Mouse (Mus musculus) neural tube, embryonic 14.5 days (tissue): ENCODE measurements around the gene Zbtb45. TPM values are rescaled to one million over a fixed set of nuclear protein-coding genes. Genes with fewer than 3 reads are reported as not detected.
A peak's percentile ranks its signal among the peaks of the same experiment; 100 is the strongest.

Experiments
- ATAC-seq: fragments of 200-750 bp; cut with Nextera tagmentation; 2 replicates; pipeline ENCODE4 v1.8.0; 2017; ENCODE audit warnings: low read depth, mild to moderate bottlenecking, moderate TSS enrichment, moderate library complexity
- H3K27ac ChIP-seq: fragments of 300-500 bp; sonication (generic); 2 replicates; pipeline ENCODE4 v1.5.1; 2014; ENCODE audit warnings: low read depth, mild to moderate bottlenecking, control low read depth, low read length, moderate library complexity, mixed read lengths
- H3K27me3 ChIP-seq: fragments of 300-500 bp; sonication (generic); 2 replicates; pipeline ENCODE4 v1.6.1; 2014; ENCODE audit warnings: low read length; ENCODE audit not compliant: control insufficient read depth, insufficient read depth
- H3K36me3 ChIP-seq: fragments of 300-500 bp; sonication (generic); 2 replicates; pipeline ENCODE4 v1.6.1; 2014; ENCODE audit warnings: low read length, mixed read lengths; ENCODE audit not compliant: control insufficient read depth, insufficient read depth
- H3K4me1 ChIP-seq: fragments of 300-500 bp; sonication (generic); 2 replicates; pipeline ENCODE4 v1.6.1; 2014; ENCODE audit warnings: low read length; ENCODE audit not compliant: control insufficient read depth, insufficient read depth
- H3K4me2 ChIP-seq: fragments of 300-500 bp; sonication (generic); 2 replicates; pipeline ENCODE4 v1.6.1; 2014; ENCODE audit warnings: mild to moderate bottlenecking, low read depth, low read length, control low read depth
- H3K4me3 ChIP-seq: fragments of 300-500 bp; sonication (generic); 2 replicates; pipeline ENCODE4 v1.5.1; 2014; ENCODE audit warnings: low read depth, low read length, control low read depth, mixed read lengths
- H3K9ac ChIP-seq: fragments of 300-500 bp; sonication (generic); replicated peaks from 2 replicates; pipeline ENCODE4 v1.6.1; 2014; ENCODE audit warnings: low read depth, mild to moderate bottlenecking, control low read depth, low read length, mixed read lengths
- H3K9me3 ChIP-seq: fragments of 300-500 bp; sonication (generic); 2 replicates; pipeline ENCODE4 v1.6.1; 2016; ENCODE audit warnings: low read length; ENCODE audit not compliant: control insufficient read depth
- WGBS: fragments of 180-500 bp; shearing (Covaris S2); extraction: QIAGEN DNeasy Blood & Tissue Kit; methylation state at CpG from one replicate; pipeline ENCODE4 v1.1.7; 2014; 5-methylcytosine and 5-hydroxymethylcytosine counted together
- polyA plus RNA-seq: library from polyadenylated mRNA; unstranded; fragments of >200 nt; fragmentation: Nextera tagmentation; extraction: Ambion mirVana; gene quantifications from 2 replicates; pipeline ENCODE4 v1.2.1, GENCODE M21; 2014

Zbtb45 gene
- polyA plus RNA-seq, 1 experiment from 2014 or later = 36.0 TPM

GRCm38 (mm10) chr7:13028986-13029385 is 19.2 kb upstream of the Zbtb45 start:
- WGBS = 92% methylated on average over 4 of the region's 4 CpGs
- Histone ChIP-seq H3K9me3 (no peaks in the 10 kb centered on the region), H3K36me3 (peaks cover 63% of the 10 kb centered on the region), H3K4me2 (no peak overlapping the region), H3K27ac (no peak overlapping the region), H3K4me3 (no peak overlapping the region), H3K27me3 (no peaks in the 10 kb centered on the region), H3K9ac (no peak overlapping the region), H3K4me1 (peaks cover 26% of the 10 kb centered on the region)
- ATAC-seq = no peak

GRCm38 (mm10) chr7:13025511-13026112 is 15.8 kb upstream of the Zbtb45 start:
- no peaks in the 10 kb centered on the region for H3K27me3 ChIP-seq
- H3K27ac ChIP-seq = no peak overlapping the region
- ATAC-seq = no peak
- H3K4me2 ChIP-seq = peak overlapping the region; percentile 87
- WGBS = 30% methylated on average over 4 of the region's 4 CpGs
- peaks cover 18% of the 10 kb centered on the region for H3K4me1 ChIP-seq
- peak overlapping the region; percentile 74 for H3K4me3 ChIP-seq
- peaks cover 47% of the 10 kb centered on the region for H3K36me3 ChIP-seq
- peak overlapping the region; percentile 93 for H3K9ac ChIP-seq
- no peaks in the 10 kb centered on the region for H3K9me3 ChIP-seq

- Histone ChIP-seq H3K4me2 (peak overlapping the region; percentile 87), H3K4me1 (peaks cover 18% of the 10 kb centered on the region), H3K9me3 (no peaks in the 10 kb centered on the region), H3K4me3 (peak overlapping the region; percentile 74), H3K27me3 (no peaks in the 10 kb centered on the region), H3K36me3 (peaks cover 38% of the 10 kb centered on the region), H3K27ac (peak overlapping the region; percentile 98), H3K9ac (peak overlapping the region; percentile 93)
- WGBS = under 1% methylated on average over 36 of the region's 44 CpGs
- ATAC-seq = peak; percentile 64
These were observed 15.0 kb upstream of the Zbtb45 start for GRCm38 (mm10) chr7:13024805-13025204.

- Histone ChIP-seq H3K9me3 (no peaks in the 10 kb centered on the region), H3K4me3 (peak overlapping the region; percentile 74), H3K4me1 (peaks cover 18% of the 10 kb centered on the region), H3K27me3 (no peaks in the 10 kb centered on the region), H3K4me2 (peak overlapping the region; percentile 87), H3K9ac (peak overlapping the region; percentile 93), H3K27ac (peak overlapping the region; percentile 98), H3K36me3 (peaks cover 32% of the 10 kb centered on the region)
- WGBS = under 1% methylated on average over 88 of the region's 95 CpGs
- ATAC-seq = peak; percentile 88
These were observed 14.3 kb upstream of the Zbtb45 start for GRCm38 (mm10) chr7:13023928-13024731.

GRCm38 (mm10) chr7:13022773-13023535 is 13.1 kb upstream of the Zbtb45 start:
- peak overlapping the region; percentile 74 for H3K4me3 ChIP-seq
- peaks cover 20% of the 10 kb centered on the region for H3K36me3 ChIP-seq
- H3K4me2 ChIP-seq = peak overlapping the region; percentile 87
- no peaks in the 10 kb centered on the region for H3K27me3 ChIP-seq
- peak; percentile 23 for ATAC-seq
- peak overlapping the region; percentile 93 for H3K9ac ChIP-seq
- peak overlapping the region; percentile 98 for H3K27ac ChIP-seq
- 4% methylated on average over 31 of the region's 31 CpGs for WGBS
- H3K4me1 ChIP-seq = peaks cover 18% of the 10 kb centered on the region
- no peaks in the 10 kb centered on the region for H3K9me3 ChIP-seq

- H3K4me2 ChIP-seq = no peak overlapping the region
- 84% methylated on average over 1 of the region's 1 CpGs for WGBS
- no peak overlapping the region for H3K4me3 ChIP-seq
- no peak overlapping the region for H3K27ac ChIP-seq
- no peaks in the 10 kb centered on the region for H3K36me3 ChIP-seq
- no peak overlapping the region for H3K9ac ChIP-seq
- no peaks in the 10 kb centered on the region for H3K27me3 ChIP-seq
- no peaks in the 10 kb centered on the region for H3K9me3 ChIP-seq
- no peak for ATAC-seq
- peaks cover 5% of the 10 kb centered on the region; the same call in 1 of the 2 replicates for H3K4me1 ChIP-seq
These were observed 5.4 kb upstream of the Zbtb45 start for GRCm38 (mm10) chr7:13015217-13015616.

GRCm38 (mm10) chr7:13014275-13014839 is 4.5 kb upstream of the Zbtb45 start:
- no peak overlapping the region for H3K4me2 ChIP-seq
- no peak overlapping the region for H3K9ac ChIP-seq
- no peaks in the 10 kb centered on the region for H3K27me3 ChIP-seq
- ATAC-seq = no peak
- peaks cover 6% of the 10 kb centered on the region; the same call in 1 of the 2 replicates for H3K4me1 ChIP-seq
- no peaks in the 10 kb centered on the region for H3K36me3 ChIP-seq
- no peak overlapping the region for H3K4me3 ChIP-seq
- H3K9me3 ChIP-seq = no peaks in the 10 kb centered on the region
- H3K27ac ChIP-seq = no peak overlapping the region
- 36% methylated on average over 6 of the region's 6 CpGs for WGBS

GRCm38 (mm10) chr7:13013671-13014070 is 3.8 kb upstream of the Zbtb45 start:
- no peak overlapping the region for H3K4me3 ChIP-seq
- H3K4me1 ChIP-seq = peaks cover 6% of the 10 kb centered on the region; the same call in 1 of the 2 replicates
- H3K36me3 ChIP-seq = no peaks in the 10 kb centered on the region
- no peaks in the 10 kb centered on the region for H3K9me3 ChIP-seq
- H3K27ac ChIP-seq = no peak overlapping the region
- no peak overlapping the region for H3K4me2 ChIP-seq
- 56% methylated on average over 4 of the region's 4 CpGs for WGBS
- no peaks in the 10 kb centered on the region for H3K27me3 ChIP-seq
- no peak overlapping the region for H3K9ac ChIP-seq
- no peak for ATAC-seq
